In genomic region chr2:146532493-146532892, GRCm38 (mm10) we compare ENCODE assay signal across 14 mouse cellular contexts.
"Had no signal": no experiment of that assay in that cellular context is flagged by ENCODE, and none has a peak within 500 bp of the region (broad histone marks: within the 10 kb centered on the region; RNA-seq: fewer than 3 reads in every experiment).

No protein-coding gene starts in this region.

- DNase-seq: kidney, adult 11 months; kidney, postnatal 36 days; liver; lung, adult 2 months; lung, postnatal 36 days; midbrain, embryonic 14.5 days; right cerebral cortex, adult 18-20 months; right cerebral cortex, postnatal 25 days; thymus, adult 18-20 months; thymus, postnatal 14 days had no signal

- H3K36me3 ChIP-seq: limb, embryonic 12.5 days; liver, embryonic 15.5 days; neural tube, embryonic 15.5 days had no signal

- H3K9ac ChIP-seq: limb, embryonic 12.5 days; liver, embryonic 15.5 days; neural tube, embryonic 15.5 days had no signal

- H3K27ac ChIP-seq: limb, embryonic 12.5 days; liver, embryonic 15.5 days; neural tube, embryonic 15.5 days had no signal

- H3K4me2 ChIP-seq: limb, embryonic 12.5 days; liver, embryonic 15.5 days; neural tube, embryonic 15.5 days had no signal

- H3K9me3 ChIP-seq: limb, embryonic 12.5 days; liver, embryonic 15.5 days; neural tube, embryonic 15.5 days had no signal

- H3K27me3 ChIP-seq: limb, embryonic 12.5 days; liver, embryonic 15.5 days; neural tube, embryonic 15.5 days had no signal

- H3K4me1 ChIP-seq: limb, embryonic 12.5 days; neural tube, embryonic 15.5 days had no signal

- H3K4me3 ChIP-seq: limb, embryonic 12.5 days; liver, embryonic 15.5 days; myocyte; neural tube, embryonic 15.5 days had no signal
